Mouse (Mus musculus) heart, embryonic 14.5 days (tissue): ENCODE measurements around the gene Acsm5. TPM values are rescaled to one million over a fixed set of nuclear protein-coding genes. Genes with fewer than 3 reads are reported as not detected.

Experiments
- ATAC-seq: fragments of 200-750 bp; cut with Nextera tagmentation; 2 replicates; pipeline ENCODE4 v1.8.0; 2017; ENCODE audit warnings: low read depth, moderate TSS enrichment; ENCODE audit not compliant: insufficient number of reproducible peaks, insufficient read depth, low FRiP score
- H3K27ac ChIP-seq, 2 experiments: fragments of 200-500 bp in 1 of 2; fragments of 300-500 bp in 1 of 2; sonication (generic) in 1 of 2; replicated peaks in 1 of 2; 2 replicates each; pipeline ENCODE4 v1.5.1; 2012 to 2014; ENCODE audit warnings: low read depth in 2 of 2, low read length in 2 of 2, control low read depth in 1 of 2, mild to moderate bottlenecking in 1 of 2, mixed read lengths in 1 of 2; ENCODE audit not compliant: control insufficient read depth in 1 of 2, insufficient read depth in 1 of 2
- H3K27me3 ChIP-seq: fragments of 300-500 bp; sonication (generic); 2 replicates; pipeline ENCODE4 v1.6.1; 2014; ENCODE audit warnings: mild to moderate bottlenecking, low read length, control low read depth; ENCODE audit not compliant: control insufficient read depth, insufficient read depth
- H3K36me3 ChIP-seq: fragments of 300-500 bp; sonication (generic); 2 replicates; pipeline ENCODE4 v1.6.1; 2014; ENCODE audit warnings: mild to moderate bottlenecking, control low read depth, low read length, mixed read lengths; ENCODE audit not compliant: control insufficient read depth, insufficient read depth
- H3K4me1 ChIP-seq, 2 experiments: fragments of 200-500 bp in 1 of 2; fragments of 300-500 bp in 1 of 2; sonication (generic) in 1 of 2; 2 replicates each; pipeline ENCODE4 v1.6.1; 2012 to 2014; ENCODE audit warnings: low read length in 2 of 2, control low read depth in 1 of 2, mixed read lengths in 1 of 2; ENCODE audit not compliant: control insufficient read depth in 2 of 2, insufficient read depth in 2 of 2
- H3K4me2 ChIP-seq: fragments of 300-500 bp; sonication (generic); 2 replicates; pipeline ENCODE4 v1.6.1; 2014; ENCODE audit warnings: mild to moderate bottlenecking, low read length
- H3K4me3 ChIP-seq, 2 experiments: fragments of 200-500 bp in 1 of 2; fragments of 300-500 bp in 1 of 2; sonication (generic) in 1 of 2; 2 replicates each; pipeline ENCODE4 v1.5.1; 2012 to 2014; ENCODE audit warnings: low read length in 2 of 2, mild to moderate bottlenecking in 2 of 2, control low read depth in 1 of 2, low read depth in 1 of 2, moderate library complexity in 1 of 2; ENCODE audit not compliant: control insufficient read depth in 1 of 2, insufficient read depth in 1 of 2
- H3K9ac ChIP-seq: fragments of 300-500 bp; sonication (generic); 2 replicates; pipeline ENCODE4 v1.6.1; 2014; ENCODE audit warnings: mild to moderate bottlenecking, low read length
- H3K9me3 ChIP-seq: fragments of 300-500 bp; sonication (generic); 2 replicates; pipeline ENCODE4 v1.6.1; 2016; ENCODE audit warnings: low read length, control low read depth; ENCODE audit not compliant: control insufficient read depth
- WGBS: fragments of 180-500 bp; shearing (Covaris S2); extraction: QIAGEN DNeasy Blood & Tissue Kit; methylation state at CpG from one replicate; pipeline ENCODE4 v1.1.7; 2014; 5-methylcytosine and 5-hydroxymethylcytosine counted together
- polyA plus RNA-seq: library from polyadenylated mRNA; unstranded; fragments of >200 nt; fragmentation: Nextera tagmentation; extraction: Ambion mirVana; gene quantifications from 2 replicates; pipeline ENCODE4 v1.2.1, GENCODE M21; 2014

Acsm5 gene
- polyA plus RNA-seq, 1 experiment from 2014 or later = not detected

GRCm38 (mm10) chr7:119513056-119513455, 6.2 kb upstream of the Acsm5 start:
- Histone ChIP-seq H3K4me1 (no peaks in the 10 kb centered on the region), H3K27ac (no peak overlapping the region), H3K27me3 (no peaks in the 10 kb centered on the region; the same call in 1 of the 2 replicates), H3K4me3 (no peak overlapping the region), H3K36me3 (no peaks in the 10 kb centered on the region), H3K4me2 (no peak overlapping the region), H3K9me3 (no peaks in the 10 kb centered on the region), H3K9ac (no peak overlapping the region)
- no peak for ATAC-seq
- whole genome bisulfite sequencing = 24% methylated on average over 7 of the region's 7 CpGs

GRCm38 (mm10) chr7:119515492-119516271, 3.6 kb upstream of the Acsm5 start:
- no peak overlapping the region for H3K9ac ChIP-seq
- 51% methylated on average over 10 of the region's 10 CpGs for WGBS
- no peaks in the 10 kb centered on the region for H3K9me3 ChIP-seq
- no peak overlapping the region for H3K27ac ChIP-seq
- no peaks in the 10 kb centered on the region for H3K36me3 ChIP-seq
- no peak for ATAC-seq
- no peaks in the 10 kb centered on the region for H3K4me1 ChIP-seq
- no peaks in the 10 kb centered on the region; the same call in 1 of the 2 replicates for H3K27me3 ChIP-seq
- no peak overlapping the region for H3K4me3 ChIP-seq
- H3K4me2 ChIP-seq = no peak overlapping the region

- Histone ChIP-seq H3K4me3 (no peak overlapping the region), H3K27me3 (no peaks in the 10 kb centered on the region; the same call in 1 of the 2 replicates), H3K36me3 (no peaks in the 10 kb centered on the region), H3K9me3 (no peaks in the 10 kb centered on the region), H3K4me2 (no peak overlapping the region), H3K27ac (no peak overlapping the region), H3K9ac (no peak overlapping the region), H3K4me1 (no peaks in the 10 kb centered on the region)
- ATAC-seq = no peak
- WGBS = 70% methylated on average over 7 of the region's 7 CpGs
Measured at GRCm38 (mm10) chr7:119516272-119516558, 3.0 kb upstream of the Acsm5 start.

- Histone ChIP-seq H3K27me3 (no peaks in the 10 kb centered on the region; the same call in 1 of the 2 replicates), H3K9ac (no peak overlapping the region), H3K9me3 (no peaks in the 10 kb centered on the region), H3K27ac (no peak overlapping the region), H3K36me3 (no peaks in the 10 kb centered on the region), H3K4me1 (no peaks in the 10 kb centered on the region), H3K4me2 (no peak overlapping the region), H3K4me3 (no peak overlapping the region)
- no peak for ATAC-seq
- 39% methylated on average over 5 of the region's 5 CpGs for WGBS
Measured at GRCm38 (mm10) chr7:119519654-119520053, 391 bp downstream of the Acsm5 start.

- WGBS = 64% methylated on average over 3 of the region's 3 CpGs
- no peak for ATAC-seq
- no peaks in the 10 kb centered on the region for H3K9me3 ChIP-seq
Measured at GRCm38 (mm10) chr7:119521816-119522215, 2.6 kb downstream of the Acsm5 start.

GRCm38 (mm10) chr7:119522385-119522784, 3.1 kb downstream of the Acsm5 start:
- WGBS = 58% methylated on average over 1 of the region's 1 CpGs
- Histone ChIP-seq H3K27me3 (no peaks in the 10 kb centered on the region), H3K27ac (no peak overlapping the region), H3K4me2 (no peak overlapping the region), H3K36me3 (no peaks in the 10 kb centered on the region), H3K4me3 (no peak overlapping the region), H3K4me1 (no peaks in the 10 kb centered on the region), H3K9ac (no peak overlapping the region), H3K9me3 (no peaks in the 10 kb centered on the region)
- ATAC-seq = no peak

More at GRCm38 (mm10) chr7:119521816-119522215, 2.6 kb downstream of the Acsm5 start:
- H3K4me1 ChIP-seq = no peaks in the 10 kb centered on the region
- H3K4me2 ChIP-seq = no peak overlapping the region
- no peak overlapping the region for H3K9ac ChIP-seq
- no peak overlapping the region for H3K27ac ChIP-seq
- no peaks in the 10 kb centered on the region for H3K36me3 ChIP-seq
- H3K27me3 ChIP-seq = no peaks in the 10 kb centered on the region
- no peak overlapping the region for H3K4me3 ChIP-seq

GRCm38 (mm10) chr7:119523389-119523788, 4.1 kb downstream of the Acsm5 start, which contains the start of gene Pdilt:
Gene Pdilt (minus strand): TSS chr7:119523489.
- Histone ChIP-seq H3K4me3 (no peak within 1 kb of the TSS), H3K27ac (no peak within 1 kb of the TSS), H3K36me3 (no peaks in the 10 kb centered on the region), H3K9me3 (no peaks in the 10 kb centered on the region), H3K4me1 (no peaks in the 10 kb centered on the region), H3K4me2 (no peak within 1 kb of the TSS), H3K9ac (no peak within 1 kb of the TSS), H3K27me3 (no peaks in the 10 kb centered on the region)
- WGBS = 67% methylated on average over 4 of the region's 4 CpGs
- no peak for ATAC-seq

- Histone ChIP-seq H3K27ac (no peak overlapping the region), H3K4me1 (no peaks in the 10 kb centered on the region), H3K4me3 (no peak overlapping the region), H3K9ac (no peak overlapping the region), H3K9me3 (no peaks in the 10 kb centered on the region), H3K4me2 (no peak overlapping the region), H3K27me3 (no peaks in the 10 kb centered on the region), H3K36me3 (no peaks in the 10 kb centered on the region)
- WGBS = 32% methylated on average over 2 of the region's 2 CpGs
- no peak for ATAC-seq
Measured at GRCm38 (mm10) chr7:119525881-119526281, 6.6 kb downstream of the Acsm5 start.
